Mouse (Mus musculus) gastrocnemius, postnatal 25 days (tissue): Measurements from ENCODE around the gene Gm28047. TPM values are rescaled to one million over a fixed set of nuclear protein-coding genes. Genes with fewer than 3 reads are reported as not detected.
"Not testable (repeated sequence)": the region's sequence is repeated elsewhere in the genome, so short reads cannot be mapped to it uniquely, and the experiment has no call there.

ENCODE experiments used
- DNase-seq: peaks from one replicate; pipeline ENCODE4 v3.0.0; 2022
- total RNA-seq, 2 experiments: library from RNA; stranded (reverse); gene quantifications; 1 replicate in 1 of 2; 2 replicates in 1 of 2; pipeline ENCODE4 v1.2.3; 2021

Gene Gm28047
- total RNA-seq, 2 experiments from 2014 or later: 1.0 TPM; not detected in 1

- DNase-seq: no peak
These were observed 5.4 kb downstream of the Gm28047 start for GRCm38 (mm10) chr15:102619486-102619885.

- DNase-seq: no peak
These were observed 7.2 kb downstream of the Gm28047 start for GRCm38 (mm10) chr15:102617654-102618053.

- no peak for DNase-seq
These were observed 8.7 kb downstream of the Gm28047 start for GRCm38 (mm10) chr15:102616174-102616573.

- no peak for DNase-seq
These were observed 10.6 kb downstream of the Gm28047 start for GRCm38 (mm10) chr15:102614224-102614623.

- no peak for DNase-seq
These were observed 11.9 kb downstream of the Gm28047 start for GRCm38 (mm10) chr15:102612966-102613365.

GRCm38 (mm10) chr15:102608586-102608985 is 16.3 kb downstream of the Gm28047 start:
- DNase-seq: not testable (repeated sequence)

- no peak for DNase-seq
These were observed 30.7 kb downstream of the Gm28047 start for GRCm38 (mm10) chr15:102593996-102594656.

- no peak for DNase-seq
These were observed 32.2 kb downstream of the Gm28047 start for GRCm38 (mm10) chr15:102592674-102593073.

GRCm38 (mm10) chr15:102590567-102590966 is 34.3 kb downstream of the Gm28047 start:
- no peak for DNase-seq

- no peak for DNase-seq
These were observed 35.0 kb downstream of the Gm28047 start for GRCm38 (mm10) chr15:102589826-102590225.

GRCm38 (mm10) chr15:102585501-102585900 is 39.4 kb downstream of the Gm28047 start:
- no peak for DNase-seq

- DNase-seq: no peak
These were observed 41.0 kb downstream of the Gm28047 start for GRCm38 (mm10) chr15:102583708-102584383.

- DNase-seq: no peak
These were observed 43.7 kb downstream of the Gm28047 start for GRCm38 (mm10) chr15:102581205-102581604.

- no peak for DNase-seq
These were observed 46.5 kb downstream of the Gm28047 start for GRCm38 (mm10) chr15:102578351-102578750.

GRCm38 (mm10) chr15:102576972-102577371 is 47.9 kb downstream of the Gm28047 start:
- no peak for DNase-seq

- no peak for DNase-seq
These were observed 52.8 kb downstream of the Gm28047 start for GRCm38 (mm10) chr15:102572081-102572480.

GRCm38 (mm10) chr15:102567849-102568248 is 57.0 kb downstream of the Gm28047 start:
- no peak for DNase-seq

GRCm38 (mm10) chr15:102563681-102564080 is 61.2 kb downstream of the Gm28047 start:
- DNase-seq: no peak

GRCm38 (mm10) chr15:102563061-102563460 is 61.8 kb downstream of the Gm28047 start:
- no peak for DNase-seq

GRCm38 (mm10) chr15:102562491-102562890 is 62.4 kb downstream of the Gm28047 start:
- DNase-seq: no peak

GRCm38 (mm10) chr15:102557580-102557979 is 67.3 kb downstream of the Gm28047 start:
- no peak for DNase-seq

- DNase-seq: no peak
These were observed 69.3 kb downstream of the Gm28047 start for GRCm38 (mm10) chr15:102555581-102555980.

GRCm38 (mm10) chr15:102552599-102552998 is 72.3 kb downstream of the Gm28047 start:
- no peak for DNase-seq

GRCm38 (mm10) chr15:102547478-102547877 is 77.4 kb downstream of the Gm28047 start:
- no peak for DNase-seq
